Mouse (Mus musculus): ENCODE measurements around the gene Nt5dc1. TPM values are rescaled to one million over a fixed set of nuclear protein-coding genes. Genes with fewer than 3 reads are reported as not detected.
"Not testable (repeated sequence)": the region's sequence is repeated elsewhere in the genome, so short reads cannot be mapped to it uniquely, and the experiment has no call there.

Gene Nt5dc1
- polyA plus RNA-seq (2015; fragmentation: Nextera tagmentation; extraction: Ambion mirVana) = 12.0 and 12.2 TPM in 2 replicates

- H3K36me3 ChIP-seq = no peaks in the 10 kb centered on the region
- peaks cover 10% of the 10 kb centered on the region; the same call in 1 of the 2 replicates for H3K4me1 ChIP-seq
- peak within 1 kb of the TSS; percentile 82 for H3K9ac ChIP-seq
- peak within 1 kb of the TSS; percentile 69 for H3K4me3 ChIP-seq (replicated peaks)
- H3K27me3 ChIP-seq = no peaks in the 10 kb centered on the region
- peak within 1 kb of the TSS; percentile 70 for H3K4me2 ChIP-seq
- WGBS = under 1% methylated on average over 49 of the region's 49 CpGs
- ATAC-seq (replicated peaks; ENCODE audit: low FRiP score) = peak; percentile 99
- H3K9me3 ChIP-seq (replicated peaks) = no peaks in the 10 kb centered on the region
- peak within 1 kb of the TSS; percentile 82 for H3K27ac ChIP-seq
Measured at GRCm38 (mm10) chr10:34418204-34418756, at the start of gene Nt5dc1. TSS of gene Nt5dc1 (minus strand) at chr10:34418552.

GRCm38 (mm10) chr10:34464321-34464720 lies 46.0 kb upstream of the Nt5dc1 start:
- no peak overlapping the region for H3K4me3 ChIP-seq (replicated peaks)
- no peak overlapping the region for H3K4me2 ChIP-seq
- no peaks in the 10 kb centered on the region for H3K27me3 ChIP-seq
- no peaks in the 10 kb centered on the region for H3K4me1 ChIP-seq
- H3K9ac ChIP-seq = no peak overlapping the region
- H3K9me3 ChIP-seq (replicated peaks) = no peaks in the 10 kb centered on the region
- ATAC-seq (replicated peaks; ENCODE audit: low FRiP score) = no peak
- no peak overlapping the region for H3K27ac ChIP-seq
- no peaks in the 10 kb centered on the region for H3K36me3 ChIP-seq
- 90% methylated on average over 4 of the region's 4 CpGs for WGBS

- Histone ChIP-seq H3K9me3 (replicated peaks) (no peaks in the 10 kb centered on the region), H3K27me3 (no peaks in the 10 kb centered on the region), H3K36me3 (no peaks in the 10 kb centered on the region), H3K27ac (no peak overlapping the region), H3K9ac (no peak overlapping the region), H3K4me3 (replicated peaks) (no peak overlapping the region), H3K4me1 (no peaks in the 10 kb centered on the region), H3K4me2 (no peak overlapping the region)
- 64% methylated on average over 4 of the region's 4 CpGs for WGBS
- no peak for ATAC-seq (replicated peaks; ENCODE audit: low FRiP score)
Measured at GRCm38 (mm10) chr10:34461451-34461850, 43.1 kb upstream of the Nt5dc1 start.

GRCm38 (mm10) chr10:34449469-34449868 lies 31.1 kb upstream of the Nt5dc1 start:
- Histone ChIP-seq H3K27me3 (no peaks in the 10 kb centered on the region), H3K9ac (no peak overlapping the region), H3K4me1 (no peaks in the 10 kb centered on the region), H3K4me3 (replicated peaks) (no peak overlapping the region), H3K36me3 (no peaks in the 10 kb centered on the region), H3K9me3 (replicated peaks) (no peaks in the 10 kb centered on the region), H3K27ac (no peak overlapping the region), H3K4me2 (no peak overlapping the region)
- no peak for ATAC-seq (replicated peaks; ENCODE audit: low FRiP score)
- WGBS = 71% methylated on average over 1 of the region's 1 CpGs

- H3K9ac ChIP-seq; H3K27me3 ChIP-seq; H3K4me1 ChIP-seq; H3K27ac ChIP-seq; H3K9me3 ChIP-seq (replicated peaks); H3K4me2 ChIP-seq; H3K36me3 ChIP-seq; H3K4me3 ChIP-seq (replicated peaks); ATAC-seq (replicated peaks; ENCODE audit: low FRiP score): not testable (repeated sequence)
- 94% methylated on average over 6 of the region's 14 CpGs for WGBS
Measured at GRCm38 (mm10) chr10:34434191-34434590, 15.8 kb upstream of the Nt5dc1 start.

GRCm38 (mm10) chr10:34431783-34432182 lies 13.4 kb upstream of the Nt5dc1 start:
- no peak for ATAC-seq (replicated peaks; ENCODE audit: low FRiP score)
- Histone ChIP-seq H3K9ac (no peak overlapping the region), H3K27ac (no peak overlapping the region), H3K9me3 (replicated peaks) (no peaks in the 10 kb centered on the region), H3K4me2 (no peak overlapping the region), H3K27me3 (no peaks in the 10 kb centered on the region), H3K4me3 (replicated peaks) (no peak overlapping the region), H3K4me1 (no peaks in the 10 kb centered on the region), H3K36me3 (no peaks in the 10 kb centered on the region)

- not testable (repeated sequence) for H3K9me3 ChIP-seq (replicated peaks); H3K36me3 ChIP-seq; H3K27me3 ChIP-seq; ATAC-seq (replicated peaks; ENCODE audit: low FRiP score)
- peak overlapping the region; percentile 82; the same call in 1 of the 2 replicates for H3K9ac ChIP-seq
- H3K27ac ChIP-seq = peak overlapping the region; percentile 54; the same call in 1 of the 2 replicates
- peak overlapping the region; percentile 69 for H3K4me3 ChIP-seq (replicated peaks)
- peak overlapping the region; percentile 70 for H3K4me2 ChIP-seq
- 74% methylated on average over 4 of the region's 4 CpGs for WGBS
- H3K4me1 ChIP-seq = peaks cover 10% of the 10 kb centered on the region; the same call in 1 of the 2 replicates
Measured at GRCm38 (mm10) chr10:34418794-34419193, 442 bp upstream of the Nt5dc1 start.

- H3K4me1 ChIP-seq = no peaks in the 10 kb centered on the region
- peaks cover 26% of the 10 kb centered on the region for H3K36me3 ChIP-seq
- H3K9me3 ChIP-seq (replicated peaks) = no peaks in the 10 kb centered on the region
- H3K27me3 ChIP-seq = no peaks in the 10 kb centered on the region
- H3K27ac ChIP-seq = no peak overlapping the region
- H3K4me3 ChIP-seq (replicated peaks) = no peak overlapping the region
- ATAC-seq (replicated peaks; ENCODE audit: low FRiP score) = no peak
- no peak overlapping the region for H3K4me2 ChIP-seq
- H3K9ac ChIP-seq = no peak overlapping the region
Measured at GRCm38 (mm10) chr10:34399267-34399666, 19.1 kb downstream of the Nt5dc1 start.

GRCm38 (mm10) chr10:34396959-34397358 lies 21.4 kb downstream of the Nt5dc1 start:
- no peaks in the 10 kb centered on the region for H3K27me3 ChIP-seq
- ATAC-seq (replicated peaks; ENCODE audit: low FRiP score) = no peak
- no peaks in the 10 kb centered on the region for H3K4me1 ChIP-seq
- no peak overlapping the region for H3K4me2 ChIP-seq
- H3K4me3 ChIP-seq (replicated peaks) = no peak overlapping the region
- WGBS = 87% methylated on average over 4 of the region's 4 CpGs
- H3K9me3 ChIP-seq (replicated peaks) = no peaks in the 10 kb centered on the region
- H3K36me3 ChIP-seq = peaks cover 7% of the 10 kb centered on the region
- H3K9ac ChIP-seq = no peak overlapping the region
- no peak overlapping the region for H3K27ac ChIP-seq

- H3K9ac ChIP-seq = no peak within 1 kb of the TSS
- ATAC-seq (replicated peaks; ENCODE audit: low FRiP score) = no peak
- H3K4me3 ChIP-seq (replicated peaks) = no peak within 1 kb of the TSS
- H3K36me3 ChIP-seq = no peaks in the 10 kb centered on the region
- no peaks in the 10 kb centered on the region for H3K4me1 ChIP-seq
- no peak within 1 kb of the TSS for H3K4me2 ChIP-seq
- no peaks in the 10 kb centered on the region for H3K9me3 ChIP-seq (replicated peaks)
- 72% methylated on average over 8 of the region's 8 CpGs for WGBS
- H3K27ac ChIP-seq = no peak within 1 kb of the TSS
- no peaks in the 10 kb centered on the region for H3K27me3 ChIP-seq
Measured at GRCm38 (mm10) chr10:34389681-34390080, 28.7 kb downstream of the Nt5dc1 start, which contains the start of gene Col10a1. TSS of gene Col10a1 (plus strand) at chr10:34389981.

- Histone ChIP-seq H3K4me1 (no peaks in the 10 kb centered on the region), H3K9ac (no peak overlapping the region), H3K4me3 (replicated peaks) (no peak overlapping the region), H3K36me3 (no peaks in the 10 kb centered on the region), H3K9me3 (replicated peaks) (no peaks in the 10 kb centered on the region), H3K27me3 (no peaks in the 10 kb centered on the region), H3K4me2 (no peak overlapping the region), H3K27ac (no peak overlapping the region)
- 82% methylated on average over 5 of the region's 5 CpGs for WGBS
- no peak for ATAC-seq (replicated peaks; ENCODE audit: low FRiP score)
Measured at GRCm38 (mm10) chr10:34385636-34386035, 32.7 kb downstream of the Nt5dc1 start.

GRCm38 (mm10) chr10:34373332-34373731 lies 45.0 kb downstream of the Nt5dc1 start:
- WGBS = 81% methylated on average over 7 of the region's 7 CpGs
- H3K9me3 ChIP-seq (replicated peaks) = no peaks in the 10 kb centered on the region
- no peaks in the 10 kb centered on the region for H3K27me3 ChIP-seq
- no peak for ATAC-seq (replicated peaks; ENCODE audit: low FRiP score)
- H3K9ac ChIP-seq = no peak overlapping the region
- no peak overlapping the region for H3K27ac ChIP-seq
- no peak overlapping the region for H3K4me3 ChIP-seq (replicated peaks)
- H3K4me2 ChIP-seq = no peak overlapping the region
- no peaks in the 10 kb centered on the region for H3K36me3 ChIP-seq
- no peaks in the 10 kb centered on the region for H3K4me1 ChIP-seq

GRCm38 (mm10) chr10:34368138-34368537 lies 50.2 kb downstream of the Nt5dc1 start:
- Histone ChIP-seq H3K27ac (no peak overlapping the region), H3K4me1 (no peaks in the 10 kb centered on the region), H3K9me3 (replicated peaks) (no peaks in the 10 kb centered on the region), H3K9ac (no peak overlapping the region), H3K27me3 (no peaks in the 10 kb centered on the region), H3K36me3 (no peaks in the 10 kb centered on the region), H3K4me2 (no peak overlapping the region), H3K4me3 (replicated peaks) (no peak overlapping the region)
- 69% methylated on average over 5 of the region's 5 CpGs for WGBS
- ATAC-seq (replicated peaks; ENCODE audit: low FRiP score) = no peak
